23 mouse cellular contexts compared by ENCODE assay signal in genomic region chr10:80862305-80862704, GRCm38 (mm10). TPM values are rescaled to one million over a fixed set of nuclear protein-coding genes. Genes with fewer than 3 reads are reported as not detected.
DNase-seq lines count a peak whose midpoint lies in the region; ATAC-seq and TF ChIP-seq lines count a peak whose summit lies in the region.
"Had no signal": no experiment of that assay in that cellular context is flagged by ENCODE, and none has a peak within 500 bp of the region (broad histone marks: within the 10 kb centered on the region; RNA-seq: fewer than 3 reads in every experiment).

No protein-coding gene starts in this region.

- H3K27me3 ChIP-seq in erythroblast, embryonic 14.5 days (ENCODE audit: control insufficient read depth), result no peaks in the 10 kb centered on the region
- H3K27me3 ChIP-seq in limb, embryonic 13.5 days, result no peaks in the 10 kb centered on the region
- no peaks in the 10 kb centered on the region for H3K27me3 ChIP-seq in limb, embryonic 10.5 days (ENCODE audit: low read depth, poor library complexity, severe bottlenecking)
- no peaks in the 10 kb centered on the region for H3K27me3 ChIP-seq in liver, embryonic 14.5 days (ENCODE audit: control insufficient read depth, insufficient read depth, low read length)
- H3K27me3 ChIP-seq: embryonic facial prominence, embryonic 12.5 days; heart, embryonic 15.5 days; hindbrain, embryonic 13.5 days had no signal

- no peaks in the 10 kb centered on the region for H3K9me3 ChIP-seq in erythroblast, embryonic 14.5 days (ENCODE audit: control insufficient read depth, low read length)
- no peaks in the 10 kb centered on the region for H3K9me3 ChIP-seq in limb, embryonic 13.5 days
- no peaks in the 10 kb centered on the region for H3K9me3 ChIP-seq in limb, embryonic 10.5 days (replicated peaks)
- H3K9me3 ChIP-seq in liver, embryonic 14.5 days (ENCODE audit: control insufficient read depth, low read length), result no peaks in the 10 kb centered on the region
- H3K9me3 ChIP-seq: embryonic facial prominence, embryonic 12.5 days; G1E; heart, embryonic 15.5 days; hindbrain, embryonic 13.5 days had no signal

- no peak for TF ChIP-seq EP300 in liver, embryonic 14.5 days (IDR thresholded peaks at IDR 0.05; ENCODE audit: low read depth)

- H3K4me1 ChIP-seq in erythroblast, embryonic 14.5 days (ENCODE audit: control insufficient read depth), result peaks cover 84% of the 10 kb centered on the region
- H3K4me1 ChIP-seq in limb, embryonic 13.5 days, result 0 out of 2 replicates have a peak, but pooled peaks cover 4% of the 10 kb centered on the region
- peaks cover 2% of the 10 kb centered on the region; the same call in 1 of the 2 replicates for H3K4me1 ChIP-seq in limb, embryonic 10.5 days
- H3K4me1 ChIP-seq in liver, embryonic 14.5 days (replicated peaks; ENCODE audit: control insufficient read depth in 2 of 2, insufficient read depth in 2 of 2, low read length in 1 of 2), result peaks cover 49 to 54% of the 10 kb centered on the region in 2 experiments
- H3K4me1 ChIP-seq: heart, embryonic 15.5 days had no signal

- peak overlapping the region; percentile 13; the same call in 1 of the 2 replicates for H3K9ac ChIP-seq in limb, embryonic 13.5 days
- H3K9ac ChIP-seq in liver, embryonic 14.5 days (replicated peaks), result peak overlapping the region; percentile 52
- H3K9ac ChIP-seq: embryonic facial prominence, embryonic 12.5 days; heart, embryonic 15.5 days; hindbrain, embryonic 13.5 days had no signal

- 92% methylated on average over 5 of the region's 5 CpGs for WGBS in limb, embryonic 13.5 days
- WGBS in limb, embryonic 10.5 days, result 89% methylated on average over 5 of the region's 5 CpGs
- 57% methylated on average over 5 of the region's 5 CpGs for WGBS in liver, embryonic 14.5 days (ENCODE audit: insufficient replicate concordance)

- H3K27ac ChIP-seq in limb, embryonic 13.5 days, result no peak overlapping the region
- no peak overlapping the region for H3K27ac ChIP-seq in limb, embryonic 10.5 days
- peak overlapping the region; percentile 87 for H3K27ac ChIP-seq in liver, embryonic 14.5 days
- H3K27ac ChIP-seq: embryonic facial prominence, embryonic 12.5 days; heart, embryonic 15.5 days; hindbrain, embryonic 13.5 days; hindbrain, postnatal 0 days had no signal

- no peak for DNase-seq in limb, embryonic 10.5 days (ENCODE audit: low spot score)
- DNase-seq in liver, embryonic 14.5 days (ENCODE audit: low read depth in 3 of 3, low spot score in 3 of 3), result no peak
- DNase-seq in layer of hippocampus, adult 9-10 months (ENCODE audit: low spot score), result no peak
- DNase-seq in cerebellum, adult 18-20 months, result no peak
- no peak for DNase-seq in cerebellum, postnatal 25 days
- DNase-seq: adrenal gland, adult 8-10 months; B cell, adult 2 months; cerebellum, adult 8-10 months; cerebellum, postnatal 14 days; gastrocnemius, postnatal 10 days; heart, postnatal 14 days had no signal

- peak overlapping the region; percentile 49 for H3K4me3 ChIP-seq in erythroblast, embryonic 14.5 days (replicated peaks)
- no peak overlapping the region for H3K4me3 ChIP-seq in limb, embryonic 13.5 days
- no peak overlapping the region for H3K4me3 ChIP-seq in limb, embryonic 10.5 days
- no peak overlapping the region for H3K4me3 ChIP-seq in liver, embryonic 14.5 days (ENCODE audit: insufficient read depth in 1 of 2, low read depth in 2 of 2, low read length in 2 of 2)
- H3K4me3 ChIP-seq: embryonic facial prominence, embryonic 12.5 days; heart, embryonic 15.5 days; hindbrain, embryonic 13.5 days had no signal

- no peak for ATAC-seq in erythroblast, adult 5-6 weeks (replicated peaks; ENCODE audit: low FRiP score, poor library complexity, severe bottlenecking)
- ATAC-seq in limb, embryonic 13.5 days (ENCODE audit: low FRiP score, low read depth), result no peak
- peak; percentile 27; the same call in 1 of the 2 replicates for ATAC-seq in liver, embryonic 14.5 days (ENCODE audit: insufficient read depth)
- ATAC-seq: CD4-positive, CD25-positive, alpha-beta regulatory T cell, adult 4 months; forebrain, embryonic 14.5 days; hindbrain, postnatal 0 days had no signal

- TF ChIP-seq CTCF in liver, embryonic 14.5 days (IDR thresholded peaks at IDR 0.05; ENCODE audit: low read depth), result no peak

- peaks cover 92% of the 10 kb centered on the region for H3K36me3 ChIP-seq in erythroblast, embryonic 14.5 days (ENCODE audit: control insufficient read depth)
- H3K36me3 ChIP-seq in limb, embryonic 13.5 days, result peaks cover 59% of the 10 kb centered on the region
- H3K36me3 ChIP-seq in limb, embryonic 10.5 days, result peaks cover 63% of the 10 kb centered on the region
- peaks cover 57% of the 10 kb centered on the region for H3K36me3 ChIP-seq in liver, embryonic 14.5 days (replicated peaks; ENCODE audit: control insufficient read depth, insufficient read depth, low read depth)

- no peak overlapping the region for H3K4me2 ChIP-seq in limb, embryonic 13.5 days (replicated peaks)
- H3K4me2 ChIP-seq in liver, embryonic 14.5 days (ENCODE audit: low read depth), result peak overlapping the region; percentile 57
- H3K4me2 ChIP-seq: embryonic facial prominence, embryonic 12.5 days; heart, embryonic 15.5 days; hindbrain, embryonic 13.5 days had no signal

RNA-seq across cellular contexts. Expression of gene Sppl2b, which starts 7.2 kb away (rescaled TPM):
- 56.0 and 60.5 TPM in 2 replicates for polyA plus RNA-seq in erythroblast, embryonic 14.5 days (2012)
- total RNA-seq in erythroblast, adult 5-6 weeks (2015; ENCODE audit: low replicate concordance), result 225 and 274 TPM in 2 replicates
- total RNA-seq in erythroblast, adult 5-6 weeks (2017; ENCODE audit: low replicate concordance), result 343 and 430 TPM in 2 replicates
- 49.0 and 54.1 TPM in 2 replicates for polyA plus RNA-seq in limb, embryonic 13.5 days (2015; fragmentation: Nextera tagmentation; extraction: Ambion mirVana)
- polyA plus RNA-seq in limb, embryonic 10.5 days (2016; fragmentation: Nextera tagmentation; extraction: Ambion mirVana), result 44.9 and 48.5 TPM in 2 replicates
- polyA plus RNA-seq in liver, embryonic 14.5 days (2012; rRNA removed), result 76.1 and 82.4 TPM in 2 replicates
- 34.7 and 44.5 TPM in 2 replicates for polyA plus RNA-seq in liver, embryonic 14.5 days (2014; fragmentation: Nextera tagmentation; extraction: Ambion mirVana)

RNA-seq across cellular contexts. Expression of gene Lsm7, which starts 7.3 kb away (rescaled TPM):
- 17.4 and 20.7 TPM in 2 replicates for polyA plus RNA-seq in erythroblast, embryonic 14.5 days (2012)
- 27.8 and 33.2 TPM in 2 replicates for total RNA-seq in erythroblast, adult 5-6 weeks (2015; ENCODE audit: low replicate concordance)
- 59.8 and 67.9 TPM in 2 replicates for total RNA-seq in erythroblast, adult 5-6 weeks (2017; ENCODE audit: low replicate concordance)
- polyA plus RNA-seq in limb, embryonic 13.5 days (2015; fragmentation: Nextera tagmentation; extraction: Ambion mirVana), result 310 and 314 TPM in 2 replicates
- 358 and 440 TPM in 2 replicates for polyA plus RNA-seq in limb, embryonic 10.5 days (2016; fragmentation: Nextera tagmentation; extraction: Ambion mirVana)
- polyA plus RNA-seq in liver, embryonic 14.5 days (2012; rRNA removed), result 196 and 215 TPM in 2 replicates
- polyA plus RNA-seq in liver, embryonic 14.5 days (2014; fragmentation: Nextera tagmentation; extraction: Ambion mirVana), result 178 and 181 TPM in 2 replicates

RNA-seq across cellular contexts. Expression of gene Tmprss9, which starts 9.3 kb away (rescaled TPM):
- polyA plus RNA-seq in erythroblast, embryonic 14.5 days (2012), result 0.02 and 0.03 TPM in 2 replicates
- not detected in 2 replicates for total RNA-seq in erythroblast, adult 5-6 weeks (2015; ENCODE audit: low replicate concordance)
- 0.17 TPM in 1 of 2 replicates, not detected in the other for total RNA-seq in erythroblast, adult 5-6 weeks (2017; ENCODE audit: low replicate concordance)
- 0.06 and 0.08 TPM in 2 replicates for polyA plus RNA-seq in limb, embryonic 13.5 days (2015; fragmentation: Nextera tagmentation; extraction: Ambion mirVana)
- 0.04 TPM in 2 replicates for polyA plus RNA-seq in limb, embryonic 10.5 days (2016; fragmentation: Nextera tagmentation; extraction: Ambion mirVana)
- polyA plus RNA-seq in liver, embryonic 14.5 days (2012; rRNA removed), result 0.05 and 0.06 TPM in 2 replicates
- not detected in 2 replicates for polyA plus RNA-seq in liver, embryonic 14.5 days (2014; fragmentation: Nextera tagmentation; extraction: Ambion mirVana)
- total RNA-seq: adrenal gland, postnatal 4 days; heart, postnatal 14 days; hematopoietic stem cell, adult 5-6 weeks had no signal
- polyA plus RNA-seq: CD4-positive, CD25-positive, alpha-beta regulatory T cell, adult 4 months had no signal

RNA-seq across cellular contexts. Expression of gene Lingo3, which starts 18.5 kb away (rescaled TPM):
- not detected in 2 replicates for polyA plus RNA-seq in erythroblast, embryonic 14.5 days (2012)
- not detected in 2 replicates for total RNA-seq in erythroblast, adult 5-6 weeks (2015; ENCODE audit: low replicate concordance)
- not detected in 2 replicates for total RNA-seq in erythroblast, adult 5-6 weeks (2017; ENCODE audit: low replicate concordance)
- polyA plus RNA-seq in limb, embryonic 13.5 days (2015; fragmentation: Nextera tagmentation; extraction: Ambion mirVana), result 0.92 and 1.3 TPM in 2 replicates
- 0.44 and 0.60 TPM in 2 replicates for polyA plus RNA-seq in limb, embryonic 10.5 days (2016; fragmentation: Nextera tagmentation; extraction: Ambion mirVana)
- 0.01 TPM in 1 of 2 replicates, not detected in the other for polyA plus RNA-seq in liver, embryonic 14.5 days (2012; rRNA removed)
- polyA plus RNA-seq in liver, embryonic 14.5 days (2014; fragmentation: Nextera tagmentation; extraction: Ambion mirVana), result 0.04 TPM in 1 of 2 replicates, not detected in the other
- polyA plus RNA-seq: CD4-positive, CD25-positive, alpha-beta regulatory T cell, adult 4 months; G1E had no signal

RNA-seq across cellular contexts. Expression of gene Oaz1, which starts 35.8 kb away (rescaled TPM):
- polyA plus RNA-seq in erythroblast, embryonic 14.5 days (2012), result 1,446 and 1,486 TPM in 2 replicates
- 1,067 and 1,159 TPM in 2 replicates for total RNA-seq in erythroblast, adult 5-6 weeks (2015; ENCODE audit: low replicate concordance)
- total RNA-seq in erythroblast, adult 5-6 weeks (2017; ENCODE audit: low replicate concordance), result 242 and 348 TPM in 2 replicates
- polyA plus RNA-seq in limb, embryonic 13.5 days (2015; fragmentation: Nextera tagmentation; extraction: Ambion mirVana), result 1,885 and 1,910 TPM in 2 replicates
- polyA plus RNA-seq in limb, embryonic 10.5 days (2016; fragmentation: Nextera tagmentation; extraction: Ambion mirVana), result 2,414 and 2,486 TPM in 2 replicates
- 673 and 795 TPM in 2 replicates for polyA plus RNA-seq in liver, embryonic 14.5 days (2012; rRNA removed)
- 1,285 and 1,384 TPM in 2 replicates for polyA plus RNA-seq in liver, embryonic 14.5 days (2014; fragmentation: Nextera tagmentation; extraction: Ambion mirVana)
